Mouse (Mus musculus) hindbrain, embryonic 11.5 days (tissue): ENCODE measurements at regions not wholly inside any gene's neighbourhood (a gene's known extent, or its start where the extent isn't known, plus 50 kb on each side); places are given as distances from the start of the nearest gene placed in this dataset.
A peak's percentile ranks its signal among the peaks of the same experiment; 100 is the strongest.
"Not testable (repeated sequence)": the region's sequence is repeated elsewhere in the genome, so short reads cannot be mapped to it uniquely, and the experiment has no call there.

Source experiments
- ATAC-seq: fragments of 200-750 bp; cut with Nextera tagmentation; 2 replicates; pipeline ENCODE4 v1.8.0; 2017; ENCODE audit warnings: mild to moderate bottlenecking, moderate TSS enrichment, moderate library complexity; ENCODE audit not compliant: low FRiP score
- DNase-seq: peaks from one replicate; pipeline ENCODE4 v3.0.0-alpha.2; 2015; ENCODE audit warnings: low spot score
- H3K27ac ChIP-seq: fragments of 300-500 bp; sonication (generic); 2 replicates; pipeline ENCODE4 v1.5.1; 2014; ENCODE audit warnings: mild to moderate bottlenecking, low read depth, low read length
- H3K27me3 ChIP-seq: fragments of 300-500 bp; sonication (generic); 2 replicates; pipeline ENCODE4 v1.6.1; 2014; ENCODE audit warnings: mild to moderate bottlenecking, low read length, moderate library complexity, mixed read lengths; ENCODE audit not compliant: control insufficient read depth, insufficient read depth
- H3K36me3 ChIP-seq: fragments of 300-500 bp; sonication (generic); 2 replicates; pipeline ENCODE4 v1.6.1; 2014; ENCODE audit warnings: mild to moderate bottlenecking, low read length, moderate library complexity, mixed read lengths; ENCODE audit not compliant: control insufficient read depth, insufficient read depth
- H3K4me1 ChIP-seq: fragments of 300-500 bp; sonication (generic); replicated peaks from 2 replicates; pipeline ENCODE4 v1.6.1; 2014; ENCODE audit warnings: low read length, mixed read lengths; ENCODE audit not compliant: control insufficient read depth, insufficient read depth
- H3K4me2 ChIP-seq: fragments of 300-500 bp; sonication (generic); replicated peaks from 2 replicates; pipeline ENCODE4 v1.6.1; 2014; ENCODE audit warnings: mild to moderate bottlenecking, low read depth, low read length
- H3K4me3 ChIP-seq: fragments of 300-500 bp; sonication (generic); 2 replicates; pipeline ENCODE4 v1.5.1; 2014; ENCODE audit warnings: low read depth, low read length
- H3K9ac ChIP-seq: fragments of 300-500 bp; sonication (generic); 2 replicates; pipeline ENCODE4 v1.6.1; 2014; ENCODE audit warnings: low read depth, low read length
- H3K9me3 ChIP-seq: fragments of 300-500 bp; sonication (generic); 2 replicates; pipeline ENCODE4 v1.6.1; 2016; ENCODE audit warnings: low read length; ENCODE audit not compliant: control insufficient read depth
- WGBS: fragments of 180-500 bp; shearing (Covaris S2); extraction: QIAGEN DNeasy Blood & Tissue Kit; methylation state at CpG from one replicate; pipeline ENCODE4 v1.1.7; 2014; 5-methylcytosine and 5-hydroxymethylcytosine counted together

- Histone ChIP-seq H3K4me1 (no peaks in the 10 kb centered on the region), H3K27ac (no peak overlapping the region), H3K4me2 (no peak overlapping the region), H3K9ac (no peak overlapping the region), H3K9me3 (no peaks in the 10 kb centered on the region), H3K36me3 (no peaks in the 10 kb centered on the region), H3K27me3 (no peaks in the 10 kb centered on the region), H3K4me3 (no peak overlapping the region)
- DNase-seq (peak; percentile 5), ATAC-seq (no peak)
Measured at GRCm38 (mm10) chr17:55036142-55036541, 409.0 kb upstream of the St6gal2 start.

GRCm38 (mm10) chr17:55040216-55040615 lies 405.0 kb upstream of the St6gal2 start:
- 86% methylated on average over 1 of the region's 1 CpGs for WGBS
- not testable (repeated sequence) for H3K27me3 ChIP-seq, H3K9me3 ChIP-seq, H3K36me3 ChIP-seq, H3K4me2 ChIP-seq, H3K4me1 ChIP-seq, H3K9ac ChIP-seq, H3K27ac ChIP-seq, DNase-seq, ATAC-seq, H3K4me3 ChIP-seq

GRCm38 (mm10) chr17:55068420-55068819 lies 376.8 kb upstream of the St6gal2 start:
- no peak for ATAC-seq
- no peak overlapping the region for H3K9ac ChIP-seq
- no peaks in the 10 kb centered on the region for H3K36me3 ChIP-seq
- H3K4me3 ChIP-seq: no peak overlapping the region
- DNase-seq: no peak
- H3K27ac ChIP-seq: no peak overlapping the region
- H3K4me2 ChIP-seq: no peak overlapping the region
- no peaks in the 10 kb centered on the region for H3K9me3 ChIP-seq
- no peaks in the 10 kb centered on the region for H3K27me3 ChIP-seq
- WGBS: 79% methylated on average over 3 of the region's 3 CpGs
- no peaks in the 10 kb centered on the region for H3K4me1 ChIP-seq

GRCm38 (mm10) chr17:55083357-55084099 lies 361.7 kb upstream of the St6gal2 start:
- no peak for DNase-seq
- Histone ChIP-seq H3K36me3 (no peaks in the 10 kb centered on the region), H3K4me1 (no peaks in the 10 kb centered on the region), H3K27me3 (no peaks in the 10 kb centered on the region), H3K27ac (no peak overlapping the region), H3K4me2 (no peak overlapping the region), H3K9ac (no peak overlapping the region), H3K4me3 (no peak overlapping the region), H3K9me3 (no peaks in the 10 kb centered on the region)
- no peak for ATAC-seq
- 76% methylated on average over 6 of the region's 6 CpGs for WGBS

GRCm38 (mm10) chr17:55090661-55091252 lies 354.4 kb upstream of the St6gal2 start:
- no peak overlapping the region for H3K4me3 ChIP-seq
- H3K4me1 ChIP-seq: no peaks in the 10 kb centered on the region
- no peaks in the 10 kb centered on the region for H3K36me3 ChIP-seq
- no peaks in the 10 kb centered on the region for H3K27me3 ChIP-seq
- no peak overlapping the region for H3K4me2 ChIP-seq
- DNase-seq: no peak
- no peaks in the 10 kb centered on the region for H3K9me3 ChIP-seq
- 71% methylated on average over 2 of the region's 2 CpGs for WGBS
- H3K9ac ChIP-seq: no peak overlapping the region
- no peak overlapping the region for H3K27ac ChIP-seq
- no peak for ATAC-seq

GRCm38 (mm10) chr17:55103470-55103869 lies 341.7 kb upstream of the St6gal2 start:
- Histone ChIP-seq H3K4me2 (no peak overlapping the region), H3K9me3 (no peaks in the 10 kb centered on the region), H3K27me3 (no peaks in the 10 kb centered on the region), H3K9ac (no peak overlapping the region), H3K27ac (no peak overlapping the region), H3K4me1 (no peaks in the 10 kb centered on the region), H3K36me3 (no peaks in the 10 kb centered on the region), H3K4me3 (no peak overlapping the region)
- 86% methylated on average over 2 of the region's 2 CpGs for WGBS
- ATAC-seq (no peak), DNase-seq (no peak)

GRCm38 (mm10) chr17:55124846-55125245 lies 320.3 kb upstream of the St6gal2 start:
- H3K27ac ChIP-seq: no peak overlapping the region
- no peaks in the 10 kb centered on the region for H3K27me3 ChIP-seq
- H3K36me3 ChIP-seq: no peaks in the 10 kb centered on the region
- H3K4me2 ChIP-seq: no peak overlapping the region
- DNase-seq (no peak), ATAC-seq (no peak)
- no peaks in the 10 kb centered on the region for H3K4me1 ChIP-seq
- no peaks in the 10 kb centered on the region for H3K9me3 ChIP-seq
- WGBS: 86% methylated on average over 1 of the region's 1 CpGs
- H3K4me3 ChIP-seq: no peak overlapping the region
- H3K9ac ChIP-seq: no peak overlapping the region

GRCm38 (mm10) chr17:55130100-55130499 lies 315.1 kb upstream of the St6gal2 start:
- not testable (repeated sequence) for DNase-seq, H3K27me3 ChIP-seq, H3K9ac ChIP-seq, H3K36me3 ChIP-seq, H3K4me3 ChIP-seq, H3K27ac ChIP-seq, H3K4me1 ChIP-seq, H3K4me2 ChIP-seq, ATAC-seq, H3K9me3 ChIP-seq
- WGBS: 91% methylated on average over 5 of the region's 5 CpGs
